Mouse (Mus musculus) neural tube, embryonic 12.5 days (tissue): ENCODE results near the gene Disp3. TPM values are rescaled to one million over a fixed set of nuclear protein-coding genes. Genes with fewer than 3 reads are reported as not detected.
A peak's percentile ranks its signal among the peaks of the same experiment; 100 is the strongest.

Experiments
- ATAC-seq: fragments of 200-750 bp; cut with Nextera tagmentation; 2 replicates; pipeline ENCODE4 v1.8.0; 2017; ENCODE audit warnings: low read depth, mild to moderate bottlenecking, moderate TSS enrichment, moderate library complexity; ENCODE audit not compliant: low FRiP score
- H3K27ac ChIP-seq: fragments of 300-500 bp; sonication (generic); 2 replicates; pipeline ENCODE4 v1.5.1; 2016
- H3K27me3 ChIP-seq: fragments of 300-500 bp; sonication (generic); replicated peaks from 2 replicates; pipeline ENCODE4 v1.6.1; 2016; ENCODE audit warnings: mild to moderate bottlenecking
- H3K36me3 ChIP-seq: fragments of 300-500 bp; sonication (generic); 2 replicates; pipeline ENCODE4 v1.6.1; 2016; ENCODE audit warnings: mild to moderate bottlenecking
- H3K4me1 ChIP-seq: fragments of 300-500 bp; sonication (generic); 2 replicates; pipeline ENCODE4 v1.6.1; 2016
- H3K4me2 ChIP-seq: fragments of 300-500 bp; sonication (generic); replicated peaks from 2 replicates; pipeline ENCODE4 v1.6.1; 2016; ENCODE audit warnings: mild to moderate bottlenecking
- H3K4me3 ChIP-seq: fragments of 300-500 bp; sonication (generic); 2 replicates; pipeline ENCODE4 v1.5.1; 2016
- H3K9ac ChIP-seq: fragments of 300-500 bp; sonication (generic); 2 replicates; pipeline ENCODE4 v1.6.1; 2016; ENCODE audit warnings: mild to moderate bottlenecking
- H3K9me3 ChIP-seq: fragments of 300-500 bp; sonication (generic); 2 replicates; pipeline ENCODE4 v1.6.1; 2016; ENCODE audit warnings: mild to moderate bottlenecking
- WGBS: fragments of 180-500 bp; shearing (Covaris S2); methylation state at CpG from one replicate; pipeline ENCODE4 v1.1.7; 2016; 5-methylcytosine and 5-hydroxymethylcytosine counted together
- polyA plus RNA-seq: library from polyadenylated mRNA; unstranded; fragments of >200 nt; fragmentation: Nextera tagmentation; extraction: Ambion mirVana; gene quantifications from 2 replicates; pipeline ENCODE4 v1.2.1, GENCODE M21; 2016

Gene Disp3
- polyA plus RNA-seq, 1 experiment from 2014 or later = 17.7 TPM

DNA sequence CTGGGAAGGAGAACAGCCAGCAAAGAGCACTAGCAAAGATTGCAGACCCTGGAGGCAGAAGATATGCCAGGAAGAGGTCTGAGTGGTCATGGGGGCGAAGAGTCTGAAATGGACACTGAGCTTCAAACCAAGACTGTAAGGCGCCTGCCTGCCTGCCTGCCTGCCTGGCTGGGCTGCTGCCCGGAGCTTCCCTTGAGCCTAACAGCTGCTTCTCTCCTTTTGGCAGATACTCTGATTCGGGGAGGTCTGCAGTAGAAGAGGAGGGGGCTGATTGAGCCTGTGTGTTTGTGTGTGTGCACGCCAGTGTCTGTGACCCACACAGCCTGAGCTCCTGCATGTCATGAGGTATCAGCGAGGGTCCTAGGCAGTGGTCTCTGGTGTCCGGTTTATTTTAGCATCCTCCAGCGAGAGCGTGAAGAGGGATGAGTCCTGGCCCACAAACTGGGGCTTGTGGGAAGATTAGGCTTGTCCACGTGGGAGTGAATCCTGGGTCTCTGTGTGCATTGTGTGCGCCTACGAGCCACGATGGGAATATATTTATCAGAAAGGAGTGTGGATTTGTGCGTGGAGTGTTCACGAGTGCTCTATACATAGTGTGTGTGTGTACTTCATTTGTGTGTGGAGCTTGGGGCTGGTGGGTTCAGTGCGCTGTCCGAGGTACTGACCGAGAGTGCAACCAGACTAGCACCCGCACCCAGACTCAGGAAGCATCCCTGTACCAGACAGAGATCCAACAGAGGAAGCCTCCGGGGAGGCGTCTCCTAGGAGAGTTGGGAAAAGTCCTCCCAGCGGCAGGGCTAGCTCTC lies 1.3 kb downstream of the Disp3 start:
- WGBS = 15% methylated on average over 22 of the region's 22 CpGs
- Histone ChIP-seq H3K4me2 (peak overlapping the region; percentile 77), H3K27ac (no peak overlapping the region)

DNA sequence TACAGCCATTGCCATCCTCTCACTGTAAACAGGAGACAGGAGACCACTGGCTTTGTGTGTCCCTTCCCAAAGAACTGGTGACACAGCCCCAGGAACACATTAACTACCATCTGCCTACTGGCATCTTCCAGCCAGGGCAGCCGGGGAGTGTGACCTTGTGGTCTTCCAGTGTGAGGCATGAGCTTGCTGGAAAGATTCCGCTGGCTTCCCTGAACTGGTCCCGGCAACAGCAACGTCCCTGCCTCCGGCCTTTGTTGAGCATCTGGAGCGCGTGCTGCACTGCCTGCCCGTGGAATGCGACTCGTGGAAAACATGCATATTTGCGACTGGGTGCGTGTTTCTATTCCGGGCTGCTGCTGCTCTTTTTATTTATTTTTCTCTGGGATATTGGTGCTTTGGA lies 3.5 kb downstream of the Disp3 start:
- Histone ChIP-seq H3K27me3 (0 out of 2 replicates have a peak, but pooled peaks cover 4% of the 10 kb centered on the region), H3K4me3 (peak overlapping the region; percentile 18), H3K27ac (no peak overlapping the region), H3K9ac (peak overlapping the region; percentile 41), H3K4me2 (peak overlapping the region; percentile 77), H3K36me3 (peaks cover 12% of the 10 kb centered on the region; the same call in 1 of the 2 replicates), H3K9me3 (no peaks in the 10 kb centered on the region), H3K4me1 (peaks cover 38% of the 10 kb centered on the region)
- no peak for ATAC-seq
- WGBS = 38% methylated on average over 13 of the region's 13 CpGs

More for the DNA sequence above, 1.3 kb downstream of the Disp3 start:
- Histone ChIP-seq H3K9me3 (no peaks in the 10 kb centered on the region), H3K4me3 (peak overlapping the region; percentile 70), H3K36me3 (peaks cover 7% of the 10 kb centered on the region; the same call in 1 of the 2 replicates), H3K4me1 (peaks cover 52% of the 10 kb centered on the region), H3K9ac (peak overlapping the region; percentile 88), H3K27me3 (0 out of 2 replicates have a peak, but pooled peaks cover 4% of the 10 kb centered on the region)
- ATAC-seq = no peak

GRCm38 (mm10) chr4:148276816-148277491 lies 10.8 kb downstream of the Disp3 start:
- 7% methylated on average over 4 of the region's 4 CpGs for WGBS
- no peaks in the 10 kb centered on the region for H3K9me3 ChIP-seq
- ATAC-seq = peak; percentile 51
- H3K4me2 ChIP-seq = 0 out of 2 replicates have a peak overlapping the region, but pooled peaks have one; percentile 3
- no peak overlapping the region for H3K4me3 ChIP-seq
- peaks cover 17% of the 10 kb centered on the region; the same call in 1 of the 2 replicates for H3K36me3 ChIP-seq
- peak overlapping the region; percentile 32; the same call in 1 of the 2 replicates for H3K27ac ChIP-seq
- H3K27me3 ChIP-seq = peaks cover 15% of the 10 kb centered on the region
- no peak overlapping the region for H3K9ac ChIP-seq
- H3K4me1 ChIP-seq = peaks cover 31% of the 10 kb centered on the region

DNA sequence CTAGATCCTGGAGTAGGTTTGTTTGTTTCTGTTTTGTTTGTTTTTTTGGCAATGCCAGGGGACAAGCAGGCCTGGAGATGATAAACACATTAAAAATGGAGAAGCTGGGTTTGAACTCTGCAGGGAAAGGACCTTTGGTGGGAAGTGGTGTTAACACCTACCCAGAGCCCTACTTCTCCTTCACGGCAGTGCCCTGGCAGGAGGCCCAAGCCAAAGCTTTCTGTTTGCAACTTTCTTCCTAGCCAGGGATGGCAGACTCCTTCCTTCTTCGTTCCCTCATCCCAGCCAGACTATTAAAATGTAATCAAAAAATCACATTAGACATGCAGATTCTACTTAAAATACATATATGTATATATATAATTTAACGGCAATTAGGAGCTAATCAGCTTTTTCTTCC lies 13.1 kb downstream of the Disp3 start:
- H3K36me3 ChIP-seq = peaks cover 30% of the 10 kb centered on the region
- H3K27ac ChIP-seq = no peak overlapping the region
- peaks cover 31% of the 10 kb centered on the region for H3K4me1 ChIP-seq
- H3K27me3 ChIP-seq = peaks cover 22% of the 10 kb centered on the region
- H3K4me3 ChIP-seq = no peak overlapping the region
- ATAC-seq = no peak
- H3K9me3 ChIP-seq = no peaks in the 10 kb centered on the region
- H3K9ac ChIP-seq = no peak overlapping the region
- H3K4me2 ChIP-seq = no peak overlapping the region
- WGBS = 69% methylated on average over 3 of the region's 3 CpGs

GRCm38 (mm10) chr4:148273229-148273628 lies 14.5 kb downstream of the Disp3 start:
- Histone ChIP-seq H3K4me2 (no peak overlapping the region), H3K9me3 (no peaks in the 10 kb centered on the region), H3K36me3 (peaks cover 44% of the 10 kb centered on the region), H3K4me1 (peaks cover 27% of the 10 kb centered on the region), H3K27me3 (peaks cover 22% of the 10 kb centered on the region), H3K4me3 (no peak overlapping the region), H3K9ac (no peak overlapping the region), H3K27ac (no peak overlapping the region)
- 12% methylated on average over 2 of the region's 2 CpGs for WGBS
- peak; percentile 32; the same call in 1 of the 2 replicates for ATAC-seq

- ATAC-seq = no peak
- H3K9me3 ChIP-seq = 0 out of 2 replicates have a peak, but pooled peaks cover 2% of the 10 kb centered on the region
- H3K4me1 ChIP-seq = peaks cover 13% of the 10 kb centered on the region
- no peak overlapping the region for H3K4me3 ChIP-seq
- H3K36me3 ChIP-seq = peaks cover 60% of the 10 kb centered on the region
- no peak overlapping the region for H3K9ac ChIP-seq
- whole genome bisulfite sequencing = 15% methylated on average over 39 of the region's 39 CpGs
- no peak overlapping the region for H3K27ac ChIP-seq
- H3K4me2 ChIP-seq = peak overlapping the region; percentile 32
- H3K27me3 ChIP-seq = peaks cover 22% of the 10 kb centered on the region
Observed at GRCm38 (mm10) chr4:148271656-148272055, 16.1 kb downstream of the Disp3 start.

DNA sequence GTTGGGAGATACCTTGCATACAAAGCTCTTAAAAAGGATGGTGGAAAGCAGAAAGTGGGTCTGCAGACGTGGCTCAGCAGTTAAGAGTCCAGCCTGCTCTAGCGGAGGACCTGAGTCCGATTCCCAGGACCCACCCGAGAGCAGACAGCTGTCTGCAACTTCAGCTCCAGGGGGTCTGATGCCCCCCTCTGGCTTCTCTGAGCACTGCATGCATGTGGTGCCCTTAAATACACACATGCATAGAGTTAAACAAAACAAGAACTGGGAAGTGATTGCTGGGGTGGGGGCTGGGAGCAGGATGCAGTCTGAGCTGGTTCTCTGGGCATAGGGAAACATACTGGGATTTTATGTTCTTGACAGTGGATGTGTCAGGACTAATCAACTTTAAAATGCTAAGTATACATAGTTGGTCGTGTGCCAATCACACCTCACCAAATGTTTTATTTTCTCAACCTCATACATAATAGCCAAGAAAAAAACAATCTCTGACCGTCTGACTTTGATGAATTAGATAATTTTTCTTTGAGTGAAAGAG lies 20.7 kb downstream of the Disp3 start:
- no peak overlapping the region for H3K4me2 ChIP-seq
- peaks cover 8% of the 10 kb centered on the region for H3K27me3 ChIP-seq
- no peak overlapping the region for H3K9ac ChIP-seq
- H3K9me3 ChIP-seq = 0 out of 2 replicates have a peak, but pooled peaks cover 7% of the 10 kb centered on the region
- H3K4me3 ChIP-seq = no peak overlapping the region
- H3K36me3 ChIP-seq = peaks cover 71% of the 10 kb centered on the region
- no peak overlapping the region for H3K27ac ChIP-seq
- ATAC-seq = no peak
- 86% methylated on average over 6 of the region's 6 CpGs for WGBS
- no peaks in the 10 kb centered on the region for H3K4me1 ChIP-seq

DNA sequence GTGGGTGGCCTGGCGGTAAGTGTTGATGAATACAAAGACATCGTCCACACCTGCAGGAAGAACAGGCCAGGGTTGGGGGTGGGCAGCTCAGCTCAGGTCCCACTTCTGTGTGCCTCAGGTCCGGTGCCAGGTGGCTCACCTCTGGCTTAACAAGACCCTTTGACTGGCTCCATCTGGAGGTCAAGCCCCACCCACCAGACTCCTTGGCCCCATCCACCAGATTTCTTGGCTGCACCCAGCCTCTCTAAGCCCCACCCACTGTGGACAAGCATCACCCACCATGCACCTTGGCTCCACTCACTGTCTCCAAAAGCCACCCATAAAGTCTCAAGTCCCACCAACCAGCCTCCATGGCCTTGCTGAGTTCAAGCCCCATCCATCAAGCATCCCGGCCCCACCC lies 27.8 kb downstream of the Disp3 start:
- 94% methylated on average over 4 of the region's 4 CpGs for WGBS
- no peak for ATAC-seq
- Histone ChIP-seq H3K27ac (no peak overlapping the region), H3K27me3 (no peaks in the 10 kb centered on the region), H3K4me2 (no peak overlapping the region), H3K4me3 (no peak overlapping the region), H3K4me1 (no peaks in the 10 kb centered on the region), H3K36me3 (peaks cover 71% of the 10 kb centered on the region), H3K9ac (no peak overlapping the region), H3K9me3 (0 out of 2 replicates have a peak, but pooled peaks cover under 1% of the 10 kb centered on the region)

- no peak overlapping the region for H3K27ac ChIP-seq
- peaks cover 100% of the 10 kb centered on the region for H3K36me3 ChIP-seq
- ATAC-seq = no peak
- no peaks in the 10 kb centered on the region for H3K4me1 ChIP-seq
- no peaks in the 10 kb centered on the region for H3K9me3 ChIP-seq
- no peak overlapping the region for H3K4me3 ChIP-seq
- H3K4me2 ChIP-seq = no peak overlapping the region
- 54% methylated on average over 10 of the region's 10 CpGs for WGBS
- no peak overlapping the region for H3K9ac ChIP-seq
- H3K27me3 ChIP-seq = no peaks in the 10 kb centered on the region
Observed at GRCm38 (mm10) chr4:148249341-148249740, 38.4 kb downstream of the Disp3 start.

- Histone ChIP-seq H3K27me3 (no peaks in the 10 kb centered on the region), H3K4me3 (no peak overlapping the region), H3K4me1 (peaks cover 18% of the 10 kb centered on the region; the same call in 1 of the 2 replicates), H3K9ac (no peak overlapping the region), H3K36me3 (peaks cover 55% of the 10 kb centered on the region), H3K9me3 (no peaks in the 10 kb centered on the region), H3K4me2 (no peak overlapping the region), H3K27ac (no peak overlapping the region)
- WGBS = 78% methylated on average over 9 of the region's 9 CpGs
- no peak for ATAC-seq
Observed at GRCm38 (mm10) chr4:148240387-148240786, 47.4 kb downstream of the Disp3 start.

- no peaks in the 10 kb centered on the region for H3K9me3 ChIP-seq
- no peak overlapping the region for H3K9ac ChIP-seq
- no peak for ATAC-seq
- H3K4me2 ChIP-seq = no peak overlapping the region
- H3K36me3 ChIP-seq = peaks cover 48% of the 10 kb centered on the region
- 80% methylated on average over 10 of the region's 10 CpGs for WGBS
- H3K27ac ChIP-seq = no peak overlapping the region
- H3K27me3 ChIP-seq = no peaks in the 10 kb centered on the region
- no peak overlapping the region for H3K4me3 ChIP-seq
- peaks cover 18% of the 10 kb centered on the region; the same call in 1 of the 2 replicates for H3K4me1 ChIP-seq
Observed at GRCm38 (mm10) chr4:148239474-148240130, 48.2 kb downstream of the Disp3 start.
